Mouse (Mus musculus) brain, embryonic 14.5 days (tissue): ENCODE measurements around the gene Krt24.

Experiments used
- CTCF ChIP-seq: fragments of 200-500 bp; IDR thresholded peaks from 2 replicates; pipeline ENCODE4 v1.5.1; 2012; ENCODE audit warnings: inconsistent platforms, mild to moderate bottlenecking, moderate library complexity, borderline replicate concordance; ENCODE audit not compliant: insufficient read depth, insufficient read length; ENCODE audit errors: extremely low read depth
- POLR2A ChIP-seq: fragments of 200-500 bp; IDR thresholded peaks from 2 replicates; pipeline ENCODE4 v1.6.1; 2012; ENCODE audit warnings: mild to moderate bottlenecking, inconsistent platforms, borderline replicate concordance; ENCODE audit not compliant: poor library complexity, insufficient read depth, insufficient read length, severe bottlenecking; ENCODE audit errors: extremely low read depth

- no peak for TF ChIP-seq CTCF
- no peak for TF ChIP-seq POLR2A
Measured at GRCm38 (mm10) chr11:99310882-99311281, 25.8 kb upstream of the Krt24 start.
